Mouse (Mus musculus): ENCODE measurements around the gene Tex37.

The Tex37 gene

GRCm38 (mm10) chr6:70880714-70881304 is 37.9 kb downstream of the Tex37 start:
- DNase-seq, result peak; percentile 86

DNA sequence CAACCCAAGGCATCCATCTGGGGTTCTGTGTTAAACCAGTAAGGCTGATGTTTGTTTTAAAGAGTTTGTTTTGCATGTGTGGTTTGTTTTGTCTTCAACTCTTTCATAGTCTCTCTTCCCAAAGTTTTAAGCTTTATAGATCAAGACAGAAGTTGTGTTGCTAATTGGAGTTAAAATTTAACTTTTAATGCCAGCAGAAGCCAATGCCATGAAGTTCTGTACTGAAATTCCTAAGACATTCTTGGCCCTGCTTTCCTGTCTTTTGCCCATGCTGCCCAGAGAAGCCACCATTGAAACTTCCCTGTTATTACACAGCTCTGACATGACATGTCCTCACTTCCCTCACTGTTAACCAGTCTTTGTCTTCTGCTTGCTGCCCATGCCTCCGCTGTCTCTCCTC is 43.7 kb downstream of the Tex37 start:
- no peak for DNase-seq

DNA sequence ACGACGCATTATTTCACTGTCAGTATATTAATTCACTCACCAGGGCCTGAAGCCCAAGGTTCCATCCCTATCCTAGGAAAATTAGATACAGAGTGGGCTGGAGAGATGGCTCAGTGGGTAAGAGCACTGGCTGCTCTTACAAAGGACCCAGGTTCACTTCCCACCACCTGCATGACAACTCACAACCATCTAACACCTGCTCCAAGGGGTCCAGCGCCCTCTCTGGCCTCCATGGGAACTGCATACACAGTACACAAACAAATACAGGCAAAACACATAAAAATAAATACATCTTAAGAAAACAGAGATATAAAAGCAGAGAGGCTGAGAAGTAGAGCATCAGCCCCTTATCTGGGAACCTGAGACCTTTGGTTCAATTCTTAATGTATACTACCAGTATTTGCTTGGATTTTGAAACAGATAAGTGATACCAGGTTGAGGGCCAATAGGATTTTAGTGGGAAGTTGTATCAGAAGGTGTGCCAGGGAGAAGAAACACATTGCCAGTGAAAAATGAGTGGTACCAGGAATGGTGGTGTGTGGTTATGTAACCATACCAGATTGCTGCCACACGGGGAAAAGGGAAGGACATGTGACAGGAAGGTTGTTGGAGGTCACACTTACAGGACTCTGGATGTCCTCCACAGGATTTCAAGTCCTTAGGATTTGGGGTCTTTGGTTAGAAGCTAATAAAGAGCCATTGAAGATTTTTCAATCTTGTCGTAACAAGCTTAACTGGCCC is 44.5 kb downstream of the Tex37 start:
- DNase-seq, result peak; percentile 17

DNA sequence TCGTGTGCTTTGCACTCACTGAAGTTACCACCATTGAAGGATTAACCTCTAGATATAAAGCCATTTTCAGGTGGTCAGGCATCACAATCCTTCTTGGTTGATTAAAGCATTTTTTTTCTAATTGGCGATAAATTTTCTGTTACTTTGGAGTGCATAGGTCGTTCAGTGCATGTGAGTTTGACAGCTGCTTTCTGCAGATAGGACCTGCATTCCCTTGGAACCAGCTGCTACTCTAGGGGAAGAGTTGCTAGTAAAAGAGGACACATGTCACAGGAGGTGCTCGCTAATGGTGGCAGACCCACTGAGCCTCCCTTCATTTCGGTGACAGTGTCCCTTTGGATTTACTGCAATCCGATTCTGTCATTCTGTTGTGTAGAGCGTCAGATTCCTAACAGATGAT is 46.2 kb downstream of the Tex37 start:
- no peak for DNase-seq

GRCm38 (mm10) chr6:70872128-70872527 is 46.6 kb downstream of the Tex37 start:
- peak; percentile 59 for DNase-seq

- no peak for DNase-seq
Observed at GRCm38 (mm10) chr6:70871511-70871980, 47.2 kb downstream of the Tex37 start.

DNA sequence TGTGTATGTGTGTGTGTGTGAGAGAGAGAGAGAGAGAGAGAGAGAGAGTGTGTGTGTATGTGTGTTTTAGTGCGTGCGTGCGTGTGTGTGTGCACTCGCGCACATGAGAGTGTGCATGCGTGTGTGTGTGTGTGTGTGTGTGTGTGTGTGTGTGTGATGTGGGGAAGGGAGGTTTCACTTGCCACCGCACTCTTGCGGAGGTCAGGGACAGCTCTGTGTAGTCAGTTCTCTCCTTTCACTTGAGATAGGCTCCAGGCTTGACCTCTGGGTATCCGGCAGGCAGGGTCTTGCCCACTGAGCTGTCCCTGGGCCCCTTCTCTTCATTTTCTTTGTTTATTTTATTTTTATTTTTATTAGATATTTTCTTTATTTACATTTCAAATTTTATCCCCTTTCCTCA is 51.4 kb downstream of the Tex37 start:
- no peak for DNase-seq

DNA sequence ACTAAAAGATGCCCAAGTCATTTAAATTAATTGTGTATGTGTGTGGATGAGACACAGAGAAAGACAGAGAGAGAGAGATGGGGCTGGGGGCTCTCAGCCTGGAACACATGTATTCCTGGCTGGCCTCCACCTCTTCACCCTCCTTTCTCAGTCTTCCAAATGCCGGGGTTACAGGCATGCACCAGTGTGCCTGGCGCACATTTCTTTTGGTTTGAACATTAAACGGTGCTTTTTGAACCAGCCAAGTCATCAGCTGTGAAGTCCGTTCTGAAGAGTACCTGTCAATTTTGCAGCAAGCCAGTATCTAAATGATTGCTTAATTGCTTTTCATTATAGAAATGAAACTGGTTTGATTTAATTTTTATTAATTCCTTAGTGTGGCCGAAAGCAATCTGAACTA is 52.0 kb downstream of the Tex37 start:
- no peak for DNase-seq

DNA sequence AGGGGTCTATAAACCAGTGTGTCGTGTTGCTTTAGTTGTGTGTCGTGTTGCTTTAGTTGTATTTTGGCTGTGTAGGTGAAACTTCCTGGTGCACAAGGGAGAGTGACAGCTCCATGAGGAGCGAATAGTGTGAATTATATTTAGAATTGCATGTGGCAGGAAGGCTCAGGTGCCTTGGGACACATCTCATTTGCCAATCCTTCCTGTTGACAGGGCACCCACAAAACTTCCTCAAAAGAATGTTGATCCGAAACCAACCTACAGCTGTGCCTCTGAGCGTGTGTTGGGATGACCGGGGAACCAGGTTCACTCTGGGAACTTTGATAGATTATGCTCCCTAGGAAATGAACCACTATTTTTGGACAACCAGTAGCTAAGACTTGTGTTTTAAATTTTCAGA is 54.4 kb downstream of the Tex37 start:
- no peak for DNase-seq
